Mouse (Mus musculus): Measurements from ENCODE around the gene Atxn7l3.

Atxn7l3 gene

GRCm38 (mm10) chr11:102296491-102297472 lies at the start of gene Atxn7l3:
Gene Atxn7l3, minus strand, starts transcription at chr11:102296631.
- DNase-seq (ENCODE audit: low spot score in 2 of 2) = peak; percentile 97 to 100

- no peak for DNase-seq (ENCODE audit: low spot score in 2 of 2)
Observed at GRCm38 (mm10) chr11:102344458-102344857, 48.0 kb upstream of the Atxn7l3 start.

- DNase-seq (ENCODE audit: low spot score in 2 of 2) = no peak
Observed at GRCm38 (mm10) chr11:102342742-102343141, 46.3 kb upstream of the Atxn7l3 start.

- no peak for DNase-seq (ENCODE audit: low spot score in 2 of 2)
Observed at GRCm38 (mm10) chr11:102341101-102341500, 44.7 kb upstream of the Atxn7l3 start.

- DNase-seq (ENCODE audit: low spot score in 2 of 2) = no peak
Observed at GRCm38 (mm10) chr11:102339624-102340023, 43.2 kb upstream of the Atxn7l3 start.

- no peak for DNase-seq (ENCODE audit: low spot score in 2 of 2)
Observed at GRCm38 (mm10) chr11:102339195-102339594, 42.8 kb upstream of the Atxn7l3 start.

GRCm38 (mm10) chr11:102338561-102338960 lies 42.1 kb upstream of the Atxn7l3 start:
- no peak for DNase-seq (ENCODE audit: low spot score in 2 of 2)

- no peak for DNase-seq (ENCODE audit: low spot score in 2 of 2)
Observed at GRCm38 (mm10) chr11:102337921-102338320, 41.5 kb upstream of the Atxn7l3 start.

- DNase-seq (ENCODE audit: low spot score in 2 of 2) = no peak
Observed at GRCm38 (mm10) chr11:102336191-102336590, 39.8 kb upstream of the Atxn7l3 start.

- no peak for DNase-seq (ENCODE audit: low spot score in 2 of 2)
Observed at GRCm38 (mm10) chr11:102334973-102335700, 38.7 kb upstream of the Atxn7l3 start.

- DNase-seq (ENCODE audit: low spot score in 2 of 2) = no peak
Observed at GRCm38 (mm10) chr11:102334010-102334409, 37.6 kb upstream of the Atxn7l3 start.

- no peak for DNase-seq (ENCODE audit: low spot score in 2 of 2)
Observed at GRCm38 (mm10) chr11:102333061-102333460, 36.6 kb upstream of the Atxn7l3 start.

- no peak for DNase-seq (ENCODE audit: low spot score in 2 of 2)
Observed at GRCm38 (mm10) chr11:102331806-102332205, 35.4 kb upstream of the Atxn7l3 start.

GRCm38 (mm10) chr11:102330039-102330438 lies 33.6 kb upstream of the Atxn7l3 start:
- DNase-seq (ENCODE audit: low spot score in 2 of 2) = no peak

GRCm38 (mm10) chr11:102329518-102329917 lies 33.1 kb upstream of the Atxn7l3 start:
- no peak for DNase-seq (ENCODE audit: low spot score in 2 of 2)

- no peak for DNase-seq (ENCODE audit: low spot score in 2 of 2)
Observed at GRCm38 (mm10) chr11:102327839-102328238, 31.4 kb upstream of the Atxn7l3 start.

GRCm38 (mm10) chr11:102327250-102327649 lies 30.8 kb upstream of the Atxn7l3 start:
- no peak for DNase-seq (ENCODE audit: low spot score in 2 of 2)

- no peak for DNase-seq (ENCODE audit: low spot score in 2 of 2)
Observed at GRCm38 (mm10) chr11:102323516-102323915, 27.1 kb upstream of the Atxn7l3 start.

GRCm38 (mm10) chr11:102321931-102322330 lies 25.5 kb upstream of the Atxn7l3 start:
- no peak for DNase-seq (ENCODE audit: low spot score in 2 of 2)

- peak in 1 of 2 experiments; percentile 11 for DNase-seq (ENCODE audit: low spot score in 2 of 2)
Observed at GRCm38 (mm10) chr11:102320686-102321005, 24.2 kb upstream of the Atxn7l3 start.

- DNase-seq (ENCODE audit: low spot score in 2 of 2) = peak; percentile 52 to 57
Observed at GRCm38 (mm10) chr11:102319941-102320685, 23.7 kb upstream of the Atxn7l3 start.

- DNase-seq (ENCODE audit: low spot score in 2 of 2) = peak; percentile 63 to 67
Observed at GRCm38 (mm10) chr11:102319410-102319792, 23.0 kb upstream of the Atxn7l3 start, which contains the start of gene Ubtf. Gene Ubtf, minus strand, starts transcription at chr11:102319742.
